Mouse (Mus musculus): ENCODE data around the gene Zfp692. TPM values are rescaled to one million over a fixed set of nuclear protein-coding genes. Genes with fewer than 3 reads are reported as not detected.

The Zfp692 gene
- polyA plus RNA-seq, 2 experiments, result 5.0 to 18.7 TPM

DNA sequence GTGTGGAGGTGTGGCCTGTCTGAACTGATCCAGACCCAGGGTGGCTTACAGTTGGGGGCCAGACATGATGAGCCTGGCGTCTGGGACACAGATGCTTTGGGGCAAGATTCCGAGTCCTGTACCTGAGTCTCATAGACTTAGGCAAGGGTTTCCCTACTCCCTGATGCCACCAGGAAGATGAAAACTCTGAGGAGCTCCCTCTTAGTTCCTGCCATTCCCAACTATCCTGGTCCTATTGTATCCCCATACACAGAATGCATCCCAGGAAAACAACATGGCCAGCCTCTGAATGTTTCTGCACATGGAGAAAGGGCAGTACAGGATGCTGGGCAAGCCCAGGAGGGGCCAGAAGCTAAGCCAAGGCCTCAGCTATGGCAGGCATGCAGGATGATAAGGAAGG is 43.4 kb upstream of the Zfp692 start:
- Histone ChIP-seq H3K9ac (replicated peaks) (no peak overlapping the region), H3K9me3 (ENCODE audit: control insufficient read depth, low read length) (no peaks in the 10 kb centered on the region), H3K4me1 (replicated peaks; ENCODE audit: control insufficient read depth in 2 of 2, insufficient read depth in 2 of 2, low read length in 1 of 2) (no peaks in the 10 kb centered on the region), H3K4me2 (ENCODE audit: low read depth) (no peak overlapping the region), H3K36me3 (replicated peaks; ENCODE audit: control insufficient read depth, insufficient read depth, low read depth) (no peaks in the 10 kb centered on the region), H3K4me3 (ENCODE audit: insufficient read depth in 1 of 2, low read depth in 2 of 2, low read length in 2 of 2) (no peak overlapping the region), H3K27me3 (ENCODE audit: control insufficient read depth, insufficient read depth, low read length) (no peaks in the 10 kb centered on the region), H3K27ac (no peak overlapping the region)
- no peak for TF ChIP-seq EP300 (IDR thresholded peaks at IDR 0.05; ENCODE audit: low read depth)
- TF ChIP-seq CTCF (IDR thresholded peaks at IDR 0.05; ENCODE audit: low read depth), result no peak
- 69% methylated on average over 2 of the region's 2 CpGs for WGBS (ENCODE audit: insufficient replicate concordance)
- no peak for ATAC-seq (ENCODE audit: insufficient read depth)
- no peak for DNase-seq (ENCODE audit: low read depth in 3 of 3, low spot score in 3 of 3)

DNA sequence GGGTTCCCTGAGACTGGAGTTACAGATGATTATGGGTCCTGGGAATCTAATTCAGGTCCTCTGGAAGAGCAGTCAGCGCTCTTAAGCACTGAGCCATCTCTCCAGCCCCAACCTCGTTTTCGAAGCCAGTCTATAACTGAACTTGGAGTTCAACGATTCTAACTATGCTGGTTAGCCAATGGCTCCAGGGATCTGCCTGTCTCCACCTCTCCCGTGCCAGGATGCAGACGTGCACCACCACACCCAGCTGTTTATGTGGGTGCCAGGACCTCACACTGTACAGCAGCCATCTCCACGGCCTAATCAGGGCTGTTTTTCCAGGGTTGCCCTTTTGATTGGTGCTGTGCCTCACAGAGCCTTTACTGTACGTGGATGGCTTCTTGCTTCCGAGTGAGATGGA is 42.3 kb upstream of the Zfp692 start:
- no peak for ATAC-seq (ENCODE audit: insufficient read depth)
- H3K4me3 ChIP-seq (ENCODE audit: insufficient read depth in 1 of 2, low read depth in 2 of 2, low read length in 2 of 2), result no peak overlapping the region
- no peaks in the 10 kb centered on the region for H3K9me3 ChIP-seq (ENCODE audit: control insufficient read depth, low read length)
- no peak overlapping the region for H3K27ac ChIP-seq
- H3K27me3 ChIP-seq (ENCODE audit: control insufficient read depth, insufficient read depth, low read length), result no peaks in the 10 kb centered on the region
- H3K4me2 ChIP-seq (ENCODE audit: low read depth), result no peak overlapping the region
- TF ChIP-seq CTCF (IDR thresholded peaks at IDR 0.05; ENCODE audit: low read depth) (no peak), EP300 (IDR thresholded peaks at IDR 0.05; ENCODE audit: low read depth) (no peak)
- 67% methylated on average over 9 of the region's 9 CpGs for WGBS (ENCODE audit: insufficient replicate concordance)
- no peak overlapping the region for H3K9ac ChIP-seq (replicated peaks)
- DNase-seq (ENCODE audit: low read depth in 3 of 3, low spot score in 3 of 3), result no peak
- no peaks in the 10 kb centered on the region for H3K36me3 ChIP-seq (replicated peaks; ENCODE audit: control insufficient read depth, insufficient read depth, low read depth)
- H3K4me1 ChIP-seq (replicated peaks; ENCODE audit: control insufficient read depth in 2 of 2, insufficient read depth in 2 of 2, low read length in 1 of 2), result no peaks in the 10 kb centered on the region

DNA sequence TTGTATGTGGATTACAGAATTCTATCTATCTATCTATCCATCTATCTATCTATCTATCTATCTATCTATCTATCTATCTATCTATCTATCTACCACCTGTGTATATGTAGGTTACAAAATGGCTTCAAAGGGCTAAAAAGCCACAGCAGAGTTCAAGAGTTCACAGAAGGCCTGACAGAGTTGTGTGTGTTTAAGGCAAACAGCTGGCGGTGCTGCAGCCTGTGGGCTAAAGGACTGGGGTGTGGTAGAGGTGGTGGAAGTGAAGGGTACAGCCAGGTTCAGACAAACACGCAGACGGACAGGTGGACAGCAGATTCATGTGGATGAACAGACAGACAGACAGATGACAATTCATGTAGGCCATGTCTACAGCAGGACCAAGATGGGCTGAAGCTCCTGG is 38.6 kb upstream of the Zfp692 start:
- Histone ChIP-seq H3K4me1 (replicated peaks; ENCODE audit: control insufficient read depth in 2 of 2, insufficient read depth in 2 of 2, low read length in 1 of 2) (no peaks in the 10 kb centered on the region), H3K27ac (no peak overlapping the region), H3K9me3 (ENCODE audit: control insufficient read depth, low read length) (no peaks in the 10 kb centered on the region), H3K36me3 (replicated peaks; ENCODE audit: control insufficient read depth, insufficient read depth, low read depth) (no peaks in the 10 kb centered on the region), H3K27me3 (ENCODE audit: control insufficient read depth, insufficient read depth, low read length) (no peaks in the 10 kb centered on the region), H3K9ac (replicated peaks) (no peak overlapping the region), H3K4me3 (ENCODE audit: insufficient read depth in 1 of 2, low read depth in 2 of 2, low read length in 2 of 2) (no peak overlapping the region), H3K4me2 (ENCODE audit: low read depth) (no peak overlapping the region)
- DNase-seq (ENCODE audit: low read depth in 3 of 3, low spot score in 3 of 3), result peak in 1 of 3 experiments; percentile 27
- ATAC-seq (ENCODE audit: insufficient read depth), result no peak
- WGBS (ENCODE audit: insufficient replicate concordance), result 67% methylated on average over 3 of the region's 3 CpGs
- TF ChIP-seq CTCF (IDR thresholded peaks at IDR 0.05; ENCODE audit: low read depth), result no peak
- TF ChIP-seq EP300 (IDR thresholded peaks at IDR 0.05; ENCODE audit: low read depth), result no peak

DNA sequence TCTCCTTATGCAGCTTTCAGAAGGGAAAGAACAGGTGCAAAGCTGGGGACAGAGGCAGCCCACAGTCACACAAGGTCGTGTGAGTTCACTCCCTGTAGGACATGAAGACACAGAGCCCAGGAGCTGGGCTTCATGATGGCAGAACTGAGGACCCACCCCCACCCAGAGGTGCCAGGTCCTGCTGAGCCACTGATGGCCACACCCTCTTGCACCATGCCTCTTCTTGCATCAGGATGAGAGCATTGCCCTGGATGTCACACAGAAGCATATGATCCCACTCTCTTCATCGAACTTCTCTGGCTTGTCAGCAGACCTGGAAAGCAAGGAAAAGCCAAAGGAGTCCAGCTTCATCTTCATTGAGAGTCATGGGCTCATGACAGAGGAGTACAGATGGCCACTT is 32.3 kb upstream of the Zfp692 start, which contains the start of gene 4930438A08Rik:
Gene 4930438A08Rik (plus strand): TSS at position 228 of the 400 bp plus-strand sequence.
- no peaks in the 10 kb centered on the region for H3K9me3 ChIP-seq (ENCODE audit: control insufficient read depth, low read length)
- H3K36me3 ChIP-seq (replicated peaks; ENCODE audit: control insufficient read depth, insufficient read depth, low read depth), result no peaks in the 10 kb centered on the region
- H3K4me3 ChIP-seq (ENCODE audit: insufficient read depth in 1 of 2, low read depth in 2 of 2, low read length in 2 of 2), result no peak within 1 kb of the TSS
- ATAC-seq (ENCODE audit: insufficient read depth) (no peak), DNase-seq (ENCODE audit: low read depth in 3 of 3, low spot score in 3 of 3) (no peak)
- no peaks in the 10 kb centered on the region for H3K27me3 ChIP-seq (ENCODE audit: control insufficient read depth, insufficient read depth, low read length)
- H3K4me1 ChIP-seq (replicated peaks; ENCODE audit: control insufficient read depth in 2 of 2, insufficient read depth in 2 of 2, low read length in 1 of 2), result no peaks in the 10 kb centered on the region
- H3K4me2 ChIP-seq (ENCODE audit: low read depth), result no peak within 1 kb of the TSS
- H3K27ac ChIP-seq, result no peak within 1 kb of the TSS
- WGBS (ENCODE audit: insufficient replicate concordance), result 20% methylated on average over 2 of the region's 2 CpGs
- TF ChIP-seq EP300 (IDR thresholded peaks at IDR 0.05; ENCODE audit: low read depth) (no peak), CTCF (IDR thresholded peaks at IDR 0.05; ENCODE audit: low read depth) (no peak)
- no peak within 1 kb of the TSS for H3K9ac ChIP-seq (replicated peaks)

DNA sequence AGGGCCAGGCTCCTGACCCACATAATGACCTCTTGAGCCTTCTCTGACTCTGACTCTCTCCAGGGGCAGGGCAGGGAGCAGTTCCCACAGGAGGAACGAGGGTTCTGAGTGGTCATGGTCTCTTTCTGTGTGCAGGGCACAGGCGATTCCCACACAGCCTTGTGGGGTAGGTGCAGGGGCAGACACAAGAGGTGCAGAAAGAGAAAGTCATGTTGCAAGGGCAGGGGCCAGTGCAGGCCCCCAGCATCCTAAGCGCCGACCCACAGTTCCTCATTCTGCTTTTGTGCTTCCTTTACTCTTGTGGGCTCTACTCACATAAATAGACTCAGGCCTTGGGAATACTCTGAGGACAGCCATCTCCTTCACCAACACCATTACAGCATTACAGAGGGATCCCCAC is 31.1 kb upstream of the Zfp692 start:
- DNase-seq (ENCODE audit: low read depth in 3 of 3, low spot score in 3 of 3) (no peak), ATAC-seq (ENCODE audit: insufficient read depth) (no peak)
- TF ChIP-seq CTCF (IDR thresholded peaks at IDR 0.05; ENCODE audit: low read depth), result no peak
- TF ChIP-seq EP300 (IDR thresholded peaks at IDR 0.05; ENCODE audit: low read depth), result no peak
- Histone ChIP-seq H3K27ac (no peak overlapping the region), H3K4me3 (ENCODE audit: insufficient read depth in 1 of 2, low read depth in 2 of 2, low read length in 2 of 2) (no peak overlapping the region), H3K4me2 (ENCODE audit: low read depth) (no peak overlapping the region), H3K9me3 (ENCODE audit: control insufficient read depth, low read length) (no peaks in the 10 kb centered on the region), H3K27me3 (ENCODE audit: control insufficient read depth, insufficient read depth, low read length) (no peaks in the 10 kb centered on the region), H3K9ac (replicated peaks) (no peak overlapping the region), H3K4me1 (replicated peaks; ENCODE audit: control insufficient read depth in 2 of 2, insufficient read depth in 2 of 2, low read length in 1 of 2) (no peaks in the 10 kb centered on the region), H3K36me3 (replicated peaks; ENCODE audit: control insufficient read depth, insufficient read depth, low read depth) (no peaks in the 10 kb centered on the region)
- 22% methylated on average over 4 of the region's 4 CpGs for WGBS (ENCODE audit: insufficient replicate concordance)
